Mouse (Mus musculus): ENCODE results near the gene Cyth1. TPM values are rescaled to one million over a fixed set of nuclear protein-coding genes. Genes with fewer than 3 reads are reported as not detected.

The Cyth1 gene
- polyA plus RNA-seq, 1 experiment from 2014 or later, result 28.5 TPM

- H3K27me3 ChIP-seq, result no peaks in the 10 kb centered on the region
- H3K4me3 ChIP-seq, result no peak overlapping the region
- no peak for ATAC-seq (ENCODE audit: low FRiP score, low read depth)
- no peak overlapping the region for H3K4me2 ChIP-seq (replicated peaks)
- H3K27ac ChIP-seq (replicated peaks), result no peak overlapping the region
- H3K9ac ChIP-seq (replicated peaks), result no peak overlapping the region
- H3K9me3 ChIP-seq, result no peaks in the 10 kb centered on the region
- WGBS, result 95% methylated on average over 6 of the region's 6 CpGs
- no peaks in the 10 kb centered on the region for H3K36me3 ChIP-seq
- peaks cover 24% of the 10 kb centered on the region for H3K4me1 ChIP-seq
These were observed 110.0 kb downstream of the Cyth1 start for GRCm38 (mm10) chr11:118138347-118138746.

GRCm38 (mm10) chr11:118136172-118136632, 112.2 kb downstream of the Cyth1 start:
- no peak overlapping the region for H3K4me3 ChIP-seq
- no peaks in the 10 kb centered on the region for H3K9me3 ChIP-seq
- H3K27me3 ChIP-seq, result no peaks in the 10 kb centered on the region
- H3K27ac ChIP-seq (replicated peaks), result no peak overlapping the region
- ATAC-seq (ENCODE audit: low FRiP score, low read depth), result no peak
- peaks cover 15% of the 10 kb centered on the region for H3K4me1 ChIP-seq
- H3K36me3 ChIP-seq, result no peaks in the 10 kb centered on the region
- no peak overlapping the region for H3K9ac ChIP-seq (replicated peaks)
- H3K4me2 ChIP-seq (replicated peaks), result no peak overlapping the region
- WGBS, result 45% methylated on average over 5 of the region's 5 CpGs

- Histone ChIP-seq H3K27ac (replicated peaks) (no peak overlapping the region), H3K36me3 (no peaks in the 10 kb centered on the region), H3K4me1 (peaks cover 15% of the 10 kb centered on the region; the same call in 1 of the 2 replicates), H3K4me2 (replicated peaks) (no peak overlapping the region), H3K9ac (replicated peaks) (no peak overlapping the region), H3K9me3 (no peaks in the 10 kb centered on the region), H3K4me3 (no peak overlapping the region), H3K27me3 (no peaks in the 10 kb centered on the region)
- no peak for ATAC-seq (ENCODE audit: low FRiP score, low read depth)
- whole genome bisulfite sequencing, result 87% methylated on average over 6 of the region's 6 CpGs
These were observed 113.1 kb downstream of the Cyth1 start for GRCm38 (mm10) chr11:118135271-118135670.

GRCm38 (mm10) chr11:118133752-118134169, 114.6 kb downstream of the Cyth1 start:
- WGBS, result 32% methylated on average over 4 of the region's 4 CpGs
- no peak overlapping the region for H3K4me2 ChIP-seq (replicated peaks)
- H3K4me3 ChIP-seq, result no peak overlapping the region

GRCm38 (mm10) chr11:118133133-118133751, 115.2 kb downstream of the Cyth1 start:
- H3K4me2 ChIP-seq (replicated peaks), result no peak overlapping the region
- H3K9me3 ChIP-seq, result no peaks in the 10 kb centered on the region
- peaks cover 15% of the 10 kb centered on the region; the same call in 1 of the 2 replicates for H3K4me1 ChIP-seq
- no peaks in the 10 kb centered on the region for H3K36me3 ChIP-seq
- H3K9ac ChIP-seq (replicated peaks), result no peak overlapping the region
- peak overlapping the region; percentile 63 for H3K27ac ChIP-seq (replicated peaks)
- no peak overlapping the region for H3K4me3 ChIP-seq
- 54% methylated on average over 9 of the region's 9 CpGs for WGBS
- ATAC-seq (ENCODE audit: low FRiP score, low read depth), result no peak
- no peaks in the 10 kb centered on the region for H3K27me3 ChIP-seq

More at GRCm38 (mm10) chr11:118133752-118134169, 114.6 kb downstream of the Cyth1 start:
- no peaks in the 10 kb centered on the region for H3K36me3 ChIP-seq
- ATAC-seq (ENCODE audit: low FRiP score, low read depth), result peak; percentile 54; the same call in 1 of the 2 replicates
- peaks cover 15% of the 10 kb centered on the region; the same call in 1 of the 2 replicates for H3K4me1 ChIP-seq
- no peaks in the 10 kb centered on the region for H3K9me3 ChIP-seq
- peak overlapping the region; percentile 63 for H3K27ac ChIP-seq (replicated peaks)
- no peak overlapping the region for H3K9ac ChIP-seq (replicated peaks)
- no peaks in the 10 kb centered on the region for H3K27me3 ChIP-seq

- Histone ChIP-seq H3K9me3 (no peaks in the 10 kb centered on the region), H3K9ac (replicated peaks) (no peak overlapping the region), H3K27me3 (no peaks in the 10 kb centered on the region), H3K36me3 (no peaks in the 10 kb centered on the region), H3K4me2 (replicated peaks) (no peak overlapping the region), H3K4me1 (peaks cover 15% of the 10 kb centered on the region; the same call in 1 of the 2 replicates), H3K4me3 (no peak overlapping the region), H3K27ac (replicated peaks) (no peak overlapping the region)
- 85% methylated on average over 8 of the region's 8 CpGs for WGBS
- ATAC-seq (ENCODE audit: low FRiP score, low read depth), result no peak
These were observed 116.3 kb downstream of the Cyth1 start for GRCm38 (mm10) chr11:118132136-118132535.

- no peak for ATAC-seq (ENCODE audit: low FRiP score, low read depth)
- WGBS, result 89% methylated on average over 7 of the region's 7 CpGs
- no peak within 1 kb of the TSS for H3K4me2 ChIP-seq (replicated peaks)
- no peak within 1 kb of the TSS; the same call in 1 of the 2 replicates for H3K9ac ChIP-seq (replicated peaks)
- H3K27ac ChIP-seq (replicated peaks), result no peak within 1 kb of the TSS
- H3K4me1 ChIP-seq, result peaks cover 15% of the 10 kb centered on the region; the same call in 1 of the 2 replicates
- no peaks in the 10 kb centered on the region for H3K9me3 ChIP-seq
- H3K27me3 ChIP-seq, result no peaks in the 10 kb centered on the region
- no peak within 1 kb of the TSS for H3K4me3 ChIP-seq
- no peaks in the 10 kb centered on the region for H3K36me3 ChIP-seq
These were observed 117.9 kb downstream of the Cyth1 start, which contains the start of gene Dnah17 for GRCm38 (mm10) chr11:118130534-118130933. Gene Dnah17, minus strand, starts transcription at chr11:118130634.

GRCm38 (mm10) chr11:118129812-118130211, 118.6 kb downstream of the Cyth1 start:
- H3K4me3 ChIP-seq, result no peak overlapping the region
- H3K4me1 ChIP-seq, result peaks cover 15% of the 10 kb centered on the region; the same call in 1 of the 2 replicates
- ATAC-seq (ENCODE audit: low FRiP score, low read depth), result no peak
- H3K27ac ChIP-seq (replicated peaks), result no peak overlapping the region
- 86% methylated on average over 2 of the region's 2 CpGs for WGBS
- H3K9me3 ChIP-seq, result no peaks in the 10 kb centered on the region
- H3K27me3 ChIP-seq, result no peaks in the 10 kb centered on the region
- no peak overlapping the region for H3K9ac ChIP-seq (replicated peaks)
- no peak overlapping the region for H3K4me2 ChIP-seq (replicated peaks)
- H3K36me3 ChIP-seq, result no peaks in the 10 kb centered on the region

- Histone ChIP-seq H3K9ac (replicated peaks) (no peak overlapping the region), H3K4me2 (replicated peaks) (no peak overlapping the region), H3K36me3 (no peaks in the 10 kb centered on the region), H3K27ac (replicated peaks) (no peak overlapping the region), H3K27me3 (no peaks in the 10 kb centered on the region), H3K4me3 (no peak overlapping the region), H3K9me3 (no peaks in the 10 kb centered on the region), H3K4me1 (no peaks in the 10 kb centered on the region)
- 89% methylated on average over 11 of the region's 11 CpGs for WGBS
- no peak for ATAC-seq (ENCODE audit: low FRiP score, low read depth)
These were observed 126.8 kb downstream of the Cyth1 start for GRCm38 (mm10) chr11:118121592-118121991.

- WGBS, result 91% methylated on average over 8 of the region's 8 CpGs
- Histone ChIP-seq H3K27ac (replicated peaks) (no peak overlapping the region), H3K4me2 (replicated peaks) (no peak overlapping the region), H3K9ac (replicated peaks) (no peak overlapping the region), H3K27me3 (no peaks in the 10 kb centered on the region), H3K4me3 (no peak overlapping the region), H3K4me1 (no peaks in the 10 kb centered on the region), H3K9me3 (no peaks in the 10 kb centered on the region), H3K36me3 (no peaks in the 10 kb centered on the region)
- no peak for ATAC-seq (ENCODE audit: low FRiP score, low read depth)
These were observed 129.6 kb downstream of the Cyth1 start for GRCm38 (mm10) chr11:118118777-118119176.

GRCm38 (mm10) chr11:118114581-118115110, 133.7 kb downstream of the Cyth1 start:
- Histone ChIP-seq H3K9ac (replicated peaks) (no peak overlapping the region), H3K9me3 (no peaks in the 10 kb centered on the region), H3K36me3 (no peaks in the 10 kb centered on the region), H3K27me3 (no peaks in the 10 kb centered on the region), H3K4me2 (replicated peaks) (no peak overlapping the region), H3K4me3 (no peak overlapping the region), H3K4me1 (no peaks in the 10 kb centered on the region), H3K27ac (replicated peaks) (no peak overlapping the region)
- WGBS, result 81% methylated on average over 8 of the region's 8 CpGs
- ATAC-seq (ENCODE audit: low FRiP score, low read depth), result no peak

- Histone ChIP-seq H3K36me3 (no peaks in the 10 kb centered on the region), H3K27me3 (no peaks in the 10 kb centered on the region), H3K4me3 (no peak overlapping the region), H3K9ac (replicated peaks) (no peak overlapping the region), H3K4me2 (replicated peaks) (no peak overlapping the region), H3K27ac (replicated peaks) (no peak overlapping the region), H3K9me3 (no peaks in the 10 kb centered on the region), H3K4me1 (no peaks in the 10 kb centered on the region)
- ATAC-seq (ENCODE audit: low FRiP score, low read depth), result no peak
- WGBS, result 91% methylated on average over 14 of the region's 14 CpGs
These were observed 134.7 kb downstream of the Cyth1 start for GRCm38 (mm10) chr11:118113516-118114205.
